Mouse (Mus musculus) layer of hippocampus, adult 2 months (tissue): ENCODE data around the gene Mier2. TPM values are rescaled to one million over a fixed set of nuclear protein-coding genes. Genes with fewer than 3 reads are reported as not detected.
A peak's percentile ranks its signal among the peaks of the same experiment; 100 is the strongest.

ENCODE experiments used
- DNase-seq, 2 experiments: peaks; one replicate each; pipeline ENCODE4 v3.0.0; 2022; ENCODE audit warnings: low spot score in 2 of 2
- H3K27ac ChIP-seq: fragments of 200-600 bp; 2 replicates; pipeline ENCODE4 v1.8.1; 2022
- H3K4me3 ChIP-seq: fragments of 200-600 bp; 2 replicates; pipeline ENCODE4 v1.8.1; 2022; ENCODE audit warnings: mild to moderate bottlenecking
- CTCF ChIP-seq: fragments of 200-600 bp; conservative IDR thresholded peaks from 2 replicates; pipeline ENCODE4 v1.8.1; 2022; ENCODE audit warnings: antibody characterized with exemption, mild to moderate bottlenecking, moderate library complexity
- long read RNA-seq, 2 experiments: library from polyadenylated mRNA; stranded (forward); transcript quantifications; one replicate each; pipeline ENCODE4 v2.0.0; 2021; ENCODE audit warnings: borderline mapping rate in 2 of 2
- total RNA-seq, 2 experiments: library from RNA; stranded (reverse); gene quantifications; 2 replicates each; pipeline ENCODE4 v1.2.3; 2021

Mier2 gene
- 10 to 100 TPM; 60.1 to 61.6 TPM for total RNA-seq
- long read RNA-seq, experiment 1, transcript Mier2-203 (14 exons, 2,676 nt) = major isoform, 17 of 46 reads
- long read RNA-seq, experiment 1, partial matches to known transcripts = 4 of 46 reads
- long read RNA-seq, experiment 1, other reads (novel, unspliced or antisense) = 24 of 46 reads
- long read RNA-seq, experiment 2, transcript Mier2-203 (14 exons, 2,676 nt) = major isoform, 21 of 67 reads
- long read RNA-seq, experiment 2, partial matches to known transcripts = 7 of 67 reads
- long read RNA-seq, experiment 2, other reads (novel, unspliced or antisense) = 35 of 67 reads

- peak within 1 kb of the TSS; percentile 95 for H3K27ac ChIP-seq
- DNase-seq = peak; percentile 84 to 85
- no peak for TF ChIP-seq CTCF
- peak within 1 kb of the TSS; percentile 77 for H3K4me3 ChIP-seq
Observed at GRCm38 (mm10) chr10:79554330-79555237, at the start of gene Mier2. Mier2 (minus strand) TSS chr10:79555199.

DNA sequence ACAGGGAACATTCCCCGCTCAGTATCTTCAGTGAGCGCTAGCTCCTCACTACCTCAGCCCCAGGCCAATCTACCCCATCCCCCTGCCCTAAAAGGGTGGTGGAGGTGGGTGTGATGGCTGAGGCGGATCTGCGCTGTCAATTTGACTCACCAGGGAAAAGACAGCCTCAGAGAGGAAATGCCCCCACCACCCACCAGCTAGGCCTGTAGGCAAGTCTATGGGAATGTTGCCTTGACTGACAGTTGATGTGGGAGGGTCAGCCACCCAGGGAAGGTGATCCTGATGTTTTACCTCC, 42.9 kb upstream of the Mier2 start:
- no peak overlapping the region for H3K4me3 ChIP-seq
- H3K27ac ChIP-seq = peak overlapping the region; percentile 92
- TF ChIP-seq CTCF = no peak
- DNase-seq = no peak

DNA sequence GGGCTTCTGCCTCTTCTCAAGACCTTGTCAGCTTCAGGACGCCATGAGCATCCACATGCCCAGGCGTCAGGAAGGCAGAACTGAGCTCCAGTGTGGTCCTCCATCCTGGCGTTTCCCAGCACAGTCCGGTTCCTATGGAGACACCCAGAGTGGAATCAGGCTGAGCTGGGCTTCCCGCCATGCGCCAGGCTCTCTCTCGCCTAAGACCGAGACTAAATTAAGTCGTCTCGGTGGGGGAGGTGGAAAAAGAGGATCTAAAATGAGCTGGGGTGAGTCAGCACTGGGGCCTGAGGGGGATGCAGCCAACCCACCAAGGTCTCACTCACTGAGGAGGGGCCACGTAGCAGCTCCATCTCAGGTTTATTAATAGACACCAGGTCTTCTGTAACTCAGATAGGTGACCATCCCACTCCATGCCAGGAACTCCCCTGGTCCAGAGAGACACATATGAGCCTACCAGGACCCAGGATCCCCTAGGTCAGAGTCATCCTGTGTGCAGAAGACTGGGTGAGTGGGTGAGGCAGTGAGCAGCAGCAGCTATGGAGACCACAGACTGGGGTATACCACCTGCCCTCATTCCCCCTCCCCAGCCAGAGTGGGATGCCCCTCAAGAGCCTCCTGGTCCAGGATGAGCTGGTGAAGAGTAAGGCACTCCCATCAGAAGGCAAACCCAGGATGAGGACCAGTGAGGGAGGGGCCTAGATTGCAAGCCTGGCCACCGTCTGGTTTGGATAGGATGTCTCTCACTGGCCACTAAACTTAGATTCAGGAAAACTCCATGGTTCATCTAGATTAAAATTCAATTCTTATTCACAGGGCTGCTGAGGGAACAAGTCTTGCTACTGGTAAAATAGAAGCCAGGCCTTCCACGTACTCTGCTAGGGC, 42.3 kb upstream of the Mier2 start:
- no peak overlapping the region for H3K4me3 ChIP-seq
- peak overlapping the region; percentile 92 for H3K27ac ChIP-seq
- DNase-seq = peak; percentile 68 to 74
- TF ChIP-seq CTCF = no peak

- H3K4me3 ChIP-seq = no peak overlapping the region
- no peak for DNase-seq
- H3K27ac ChIP-seq = peak overlapping the region; percentile 92; the same call in 1 of the 2 replicates
- no peak for TF ChIP-seq CTCF
Observed at GRCm38 (mm10) chr10:79595590-79595929, 40.6 kb upstream of the Mier2 start.

DNA sequence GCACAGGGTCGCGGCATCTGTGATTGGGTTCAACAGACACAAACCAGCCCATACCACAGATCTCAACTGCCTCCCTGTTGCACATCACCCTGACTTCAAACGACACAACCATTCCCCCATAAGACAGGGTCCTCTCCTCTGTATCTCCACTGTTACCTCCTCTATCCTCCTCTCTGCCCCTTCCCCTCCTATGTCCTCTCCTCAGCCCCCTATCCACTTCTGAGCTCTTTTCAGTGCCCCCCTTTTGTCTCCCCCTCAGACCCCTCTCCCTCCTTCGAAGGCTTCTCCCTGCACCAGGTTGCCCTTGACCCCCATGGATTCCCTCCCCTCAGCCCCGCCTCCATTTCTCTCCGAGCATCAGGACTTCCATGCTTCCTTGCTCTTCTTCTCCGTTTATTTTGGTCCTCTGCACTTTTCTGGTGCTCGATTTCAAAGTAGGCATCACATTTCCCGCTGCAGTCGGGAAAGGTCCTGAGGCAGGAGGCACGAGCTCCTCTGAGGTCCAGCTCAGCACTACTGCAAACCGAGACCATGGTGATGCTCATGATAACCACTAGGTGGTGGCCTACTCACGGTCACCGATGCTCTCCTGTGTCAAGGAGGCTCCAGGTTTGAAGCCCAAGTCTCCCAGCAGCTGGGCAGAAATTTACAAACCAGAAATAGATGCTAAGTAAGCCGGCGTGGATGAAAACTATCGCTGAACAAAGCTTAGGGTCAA, 40.0 kb upstream of the Mier2 start:
- TF ChIP-seq CTCF = peak; percentile 94
- Histone ChIP-seq H3K27ac (no peak overlapping the region), H3K4me3 (no peak overlapping the region)
- DNase-seq = peak; percentile 63 to 66

DNA sequence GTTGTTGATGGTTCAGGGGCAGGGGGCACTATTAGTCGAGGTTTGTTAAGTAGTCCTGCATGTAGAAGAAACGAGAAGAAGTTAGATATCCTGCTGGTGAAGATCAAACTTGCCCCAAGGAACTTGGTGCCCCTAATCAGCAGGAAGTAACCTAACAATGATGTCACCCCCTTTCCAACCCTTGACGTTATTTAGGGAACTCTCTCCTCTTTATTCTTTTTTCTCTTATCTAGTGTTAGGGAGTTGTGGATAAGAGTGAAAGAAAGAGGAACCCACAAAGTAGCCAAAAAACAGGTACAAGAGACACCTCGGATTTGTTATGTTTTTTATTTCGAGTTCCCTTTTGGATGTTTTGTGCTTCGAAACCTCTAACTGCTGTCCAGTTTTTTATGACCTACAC, 39.1 kb upstream of the Mier2 start:
- Histone ChIP-seq H3K4me3 (no peak overlapping the region), H3K27ac (no peak overlapping the region)
- no peak for DNase-seq
- no peak for TF ChIP-seq CTCF

- TF ChIP-seq CTCF = no peak
- Histone ChIP-seq H3K27ac (no peak overlapping the region), H3K4me3 (no peak overlapping the region)
- DNase-seq = no peak
Observed at GRCm38 (mm10) chr10:79590702-79591101, 35.7 kb upstream of the Mier2 start.

DNA sequence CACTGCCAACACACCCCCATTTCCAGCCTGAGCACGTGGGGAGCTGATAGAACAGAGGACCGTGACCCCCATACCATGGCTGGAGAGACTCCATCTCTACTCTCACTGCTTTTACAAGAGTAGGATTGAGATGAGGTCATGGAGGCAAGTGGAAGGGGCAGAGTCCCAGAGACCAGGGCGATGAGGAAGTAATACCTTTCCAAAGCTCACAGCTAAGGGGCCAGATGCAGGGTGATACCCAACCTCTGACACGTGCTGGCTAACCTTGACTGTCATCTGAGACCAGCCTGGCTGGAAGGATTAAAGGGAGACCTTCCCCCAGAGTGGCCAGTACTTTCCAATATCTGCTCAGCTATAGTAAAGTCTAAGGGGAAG, 32.7 kb upstream of the Mier2 start:
- TF ChIP-seq CTCF = no peak
- DNase-seq = no peak
- no peak overlapping the region for H3K4me3 ChIP-seq

GRCm38 (mm10) chr10:79587061-79587751, 32.2 kb upstream of the Mier2 start, which contains the start of gene Theg:
Theg (minus strand) TSS chr10:79587331.
- no peak for TF ChIP-seq CTCF
- Histone ChIP-seq H3K4me3 (no peak within 1 kb of the TSS), H3K27ac (no peak within 1 kb of the TSS)
- no peak for DNase-seq

More for the DNA sequence above, 32.7 kb upstream of the Mier2 start:
- H3K27ac ChIP-seq = no peak overlapping the region

DNA sequence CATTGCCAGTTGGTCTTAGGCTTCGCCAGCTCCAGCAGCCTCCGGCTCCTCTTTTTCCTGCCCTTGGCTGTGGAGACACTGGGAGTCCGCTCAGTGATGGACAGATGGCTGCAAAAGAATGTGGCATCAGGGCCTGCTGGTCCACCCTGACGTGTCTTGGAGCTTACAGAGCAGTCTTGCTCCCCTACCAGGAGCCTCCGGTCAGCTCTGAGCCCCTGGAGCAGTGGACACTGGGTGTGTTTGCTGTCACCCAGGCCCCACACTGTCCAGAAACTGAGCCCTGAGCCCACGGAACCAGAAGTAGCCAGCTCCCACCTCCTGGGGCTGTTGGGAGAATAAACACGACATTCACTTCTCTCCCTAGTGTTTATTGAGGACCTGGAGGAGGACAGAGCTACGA, 31.2 kb upstream of the Mier2 start:
- Histone ChIP-seq H3K4me3 (no peak overlapping the region), H3K27ac (no peak overlapping the region)
- no peak for DNase-seq
- no peak for TF ChIP-seq CTCF

DNA sequence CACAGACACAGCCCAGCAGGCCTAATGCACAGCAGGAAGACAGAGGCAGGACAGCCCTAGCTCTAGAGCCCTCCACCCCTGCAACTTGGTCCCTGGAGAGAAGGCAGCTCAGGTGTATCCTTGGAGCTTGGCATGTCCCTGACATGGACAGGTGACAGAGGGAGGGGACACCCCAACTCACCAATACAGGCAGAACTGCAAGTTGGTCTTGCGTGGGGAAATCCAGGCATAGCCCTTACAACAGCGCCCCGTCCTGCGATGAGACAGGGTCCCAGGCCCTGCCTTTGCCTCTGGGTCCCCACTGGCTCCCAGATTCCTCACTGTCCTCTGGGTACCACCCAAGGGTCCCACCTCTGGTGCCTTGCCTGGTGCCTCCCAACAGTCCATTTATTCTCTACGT, 30.7 kb upstream of the Mier2 start:
- no peak for TF ChIP-seq CTCF
- H3K27ac ChIP-seq = no peak overlapping the region
- H3K4me3 ChIP-seq = no peak overlapping the region
- DNase-seq = no peak

DNA sequence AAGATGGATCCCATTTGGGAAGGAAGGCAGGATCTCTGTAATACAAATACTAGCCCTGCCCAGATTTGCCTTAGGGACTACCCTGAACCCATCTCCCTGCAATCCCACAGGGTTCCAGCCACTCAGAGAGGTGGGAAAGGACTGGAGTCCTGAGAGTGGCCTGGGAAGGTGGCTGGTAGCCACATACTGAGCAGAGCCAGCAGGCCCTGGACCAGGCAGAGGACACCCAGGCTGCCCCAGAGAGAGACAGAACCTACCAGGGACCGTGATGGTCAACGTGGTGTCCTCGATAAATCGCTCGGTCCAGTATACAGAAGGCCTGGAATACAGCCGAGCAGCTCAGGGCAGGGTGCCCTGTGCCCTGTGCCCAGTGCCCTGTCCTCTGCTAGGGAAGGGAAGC, 30.1 kb upstream of the Mier2 start:
- H3K4me3 ChIP-seq = no peak overlapping the region
- TF ChIP-seq CTCF = no peak
- DNase-seq = no peak
- no peak overlapping the region for H3K27ac ChIP-seq
